In the genomic region with DNA sequence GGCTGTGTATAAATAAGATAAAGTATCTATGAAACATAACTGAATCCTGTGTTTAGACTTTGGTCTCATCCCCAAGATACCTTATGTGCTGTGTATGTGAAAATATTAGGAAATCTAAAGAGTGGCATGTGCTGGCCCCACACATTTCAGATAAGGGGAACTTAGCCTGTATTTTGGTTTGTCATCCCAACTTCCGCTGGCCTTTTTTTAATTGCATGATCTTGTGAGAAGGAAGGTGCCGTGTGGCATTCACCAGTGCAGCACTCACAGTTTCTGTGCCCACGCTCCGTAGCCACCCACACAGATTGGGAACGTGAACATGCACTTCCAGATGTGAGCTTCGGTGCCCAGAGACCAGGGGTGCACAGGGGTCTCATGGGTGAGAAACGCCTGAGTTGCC, we compare ENCODE assay signal across 22 mouse cellular contexts. TPM values are rescaled to one million over a fixed set of nuclear protein-coding genes. Genes with fewer than 3 reads are reported as not detected.
"Had no signal": no experiment of that assay in that cellular context is flagged by ENCODE, and none has a peak within 500 bp of the region (broad histone marks: within the 10 kb centered on the region; RNA-seq: fewer than 3 reads in every experiment).

No protein-coding gene starts in this region.

- H3K4me3 ChIP-seq: layer of hippocampus, adult 2 months; lung, embryonic 15.5 days; megakaryocyte, embryonic 14.5 days; midbrain, embryonic 10.5 days; midbrain, embryonic 13.5 days; neural tube, embryonic 12.5 days; neural tube, embryonic 15.5 days; stomach, embryonic 15.5 days had no signal

- ATAC-seq: intestine, embryonic 16.5 days; midbrain, embryonic 13.5 days; midbrain, embryonic 16.5 days had no signal

- H3K27ac ChIP-seq: kidney, postnatal 0 days; layer of hippocampus, adult 2 months; liver, embryonic 14.5 days; lung, embryonic 15.5 days; midbrain, embryonic 10.5 days; midbrain, embryonic 13.5 days; neural tube, embryonic 12.5 days; neural tube, embryonic 15.5 days; stomach, embryonic 15.5 days had no signal

- H3K4me1 ChIP-seq: midbrain, embryonic 10.5 days; neural tube, embryonic 12.5 days; neural tube, embryonic 15.5 days; stomach, embryonic 15.5 days had no signal

- DNase-seq: kidney, adult 2 months; kidney, postnatal 25 days; lung, adult 18-20 months; lung, postnatal 10 days; right cerebral cortex, adult 18-20 months; right cerebral cortex, postnatal 14 days; right cerebral cortex, postnatal 4 days; thymus, postnatal 25 days had no signal

RNA-seq across cellular contexts. Expression of a gene that starts 10.2 kb away (rescaled TPM):
- total RNA-seq: left cerebral cortex, postnatal 10 days had no signal
- polyA plus RNA-seq: kidney, embryonic 14.5 days; midbrain, embryonic 13.5 days; midbrain, embryonic 16.5 days had no signal
